Mouse (Mus musculus) layer of hippocampus, adult 8-10 months (tissue): ENCODE results near the gene Srsf11. TPM values are rescaled to one million over a fixed set of nuclear protein-coding genes. Genes with fewer than 3 reads are reported as not detected.

Experiments
- DNase-seq, 2 experiments: peaks; one replicate each; pipeline ENCODE4 v3.0.0; 2022; ENCODE audit warnings: low spot score in 2 of 2
- total RNA-seq, 4 experiments: library from RNA; stranded (reverse); gene quantifications; 2 replicates each; pipeline ENCODE4 v1.2.4; 2022

The Srsf11 gene
- total RNA-seq, 4 experiments from 2014 or later = 162 to 195 (median 183) TPM

DNA sequence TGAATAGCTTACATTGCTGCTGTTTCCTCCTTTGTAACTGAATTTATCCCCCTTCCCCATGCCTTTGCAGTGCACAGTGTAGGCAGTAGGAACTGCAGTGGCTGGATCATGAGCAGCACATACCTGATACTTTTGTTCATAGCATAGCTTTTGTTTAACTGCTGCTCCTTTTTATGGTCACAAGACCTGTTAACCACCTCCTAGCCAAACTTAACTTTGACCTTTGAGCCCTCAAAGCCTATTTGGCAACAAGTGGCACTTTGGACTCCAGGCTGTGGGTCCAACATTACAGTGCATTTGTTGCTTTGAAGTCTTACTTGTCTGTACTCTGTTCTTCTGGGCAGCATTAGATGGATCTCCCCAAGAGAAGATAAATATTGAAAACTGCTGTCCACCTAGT is 43.1 kb downstream of the Srsf11 start:
- DNase-seq = no peak

DNA sequence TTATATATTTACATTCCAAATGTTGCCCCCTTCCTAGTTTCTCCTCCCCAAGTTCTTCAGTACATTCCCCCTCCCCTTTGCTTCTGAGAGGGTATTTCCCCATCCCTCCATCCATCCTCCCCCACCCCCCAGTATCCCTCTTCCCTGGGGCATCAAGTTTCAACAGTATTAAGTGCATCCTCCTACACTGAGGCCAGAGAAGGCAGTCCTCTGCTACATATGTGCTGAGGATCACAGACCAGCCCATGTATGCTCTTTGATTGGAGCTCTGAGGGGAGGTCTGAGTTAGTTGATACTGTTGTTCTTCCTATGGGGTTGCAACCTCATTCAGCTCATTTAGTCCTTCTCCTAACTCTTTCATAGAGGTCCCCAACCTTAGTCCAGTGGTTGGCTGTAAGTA is 56.8 kb downstream of the Srsf11 start:
- no peak for DNase-seq

- DNase-seq = no peak
Measured at GRCm38 (mm10) chr3:157973236-157973635, 63.2 kb downstream of the Srsf11 start.

DNA sequence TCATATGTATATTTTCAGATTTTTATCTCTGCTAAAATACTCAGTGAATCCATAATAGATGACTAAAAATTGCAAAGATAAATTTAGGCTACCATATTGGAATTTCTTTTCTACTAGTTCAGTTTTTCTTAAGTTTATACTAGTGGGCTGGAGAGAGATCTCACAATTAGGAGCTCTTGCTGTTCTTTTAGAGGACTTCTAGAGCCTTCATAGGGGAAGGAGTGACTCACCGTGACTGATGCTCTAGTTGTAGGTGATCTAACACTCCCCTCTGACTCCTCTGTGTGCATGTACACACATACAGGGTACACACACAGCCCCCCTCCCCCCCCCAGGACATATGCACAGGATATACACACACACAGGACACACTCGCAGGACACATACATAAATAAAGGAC is 65.3 kb downstream of the Srsf11 start:
- DNase-seq = no peak

Other genes with a start within 250 kb of the Srsf11 start
- 1 to 10 TPM; 4.3 to 8.3 (median 5.4) TPM for gene Cth, start 111.6 kb downstream of the Srsf11 start, total RNA-seq
- 100 to 1,000 TPM in 1 of 4 experiments, 10 to 100 TPM in 3; 81.4 to 100 (median 91.3) TPM for gene Ankrd13c, start 89.4 kb downstream of the Srsf11 start, total RNA-seq
- gene Lrrc40, start within 50 bp of the Srsf11 start, total RNA-seq = 10 to 100 TPM; 28.9 to 35.4 (median 31.0) TPM